Comparison of ENCODE assay signal across 22 mouse cellular contexts in the genomic region with DNA sequence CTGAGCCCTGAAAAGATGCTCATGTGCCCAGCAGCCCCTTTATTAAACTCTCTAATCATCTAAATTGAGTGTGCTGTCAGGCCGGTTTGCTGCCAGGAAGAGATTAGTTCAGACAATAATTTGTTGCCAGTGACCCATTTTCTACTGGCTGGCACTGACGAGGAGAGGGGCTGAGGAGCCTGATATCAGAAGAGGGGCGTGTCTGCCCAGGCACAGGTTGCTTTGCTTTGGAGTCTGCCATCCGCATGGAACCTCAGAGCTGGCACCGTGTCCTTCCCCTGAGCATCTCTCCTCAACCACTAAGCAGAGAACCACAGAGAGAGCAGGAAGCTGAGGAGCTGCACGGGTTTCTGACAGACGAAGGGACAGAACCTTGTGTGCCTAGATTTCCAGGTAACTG.
DNase-seq lines count a peak whose midpoint lies in the region; ATAC-seq lines count a peak whose summit lies in the region.
"Had no signal": no experiment of that assay in that cellular context is flagged by ENCODE, and none has a peak within 500 bp of the region (broad histone marks: within the 10 kb centered on the region; RNA-seq: fewer than 3 reads in every experiment).

No protein-coding gene starts in this region.

- H3K4me2 ChIP-seq in hindbrain, embryonic 12.5 days (replicated peaks): no peak overlapping the region
- H3K4me2 ChIP-seq: embryonic facial prominence, embryonic 12.5 days; forebrain, embryonic 12.5 days; hindbrain, embryonic 14.5 days; intestine, embryonic 15.5 days had no signal

- peak; percentile 40 to 48 for DNase-seq in cerebellum, postnatal 10 days
- no peak for DNase-seq in frontal cortex, postnatal 14 days (ENCODE audit: low spot score in 2 of 2)
- peak; percentile 39 for DNase-seq in brain, adult 2 months (ENCODE audit: low read depth, low spot score)
- DNase-seq in ovary, postnatal 36 days (ENCODE audit: low spot score): no peak
- DNase-seq: adrenal gland, adult 8-10 months; B cell, adult 2 months; cerebellum, adult 8-10 months; gastrocnemius, postnatal 36 days; heart, adult 18-20 months; heart, postnatal 10 days had no signal

- no peaks in the 10 kb centered on the region for H3K9me3 ChIP-seq in hindbrain, embryonic 12.5 days (replicated peaks)
- H3K9me3 ChIP-seq: embryonic facial prominence, embryonic 12.5 days; forebrain, embryonic 12.5 days; G1E; heart, embryonic 10.5 days; intestine, embryonic 15.5 days had no signal

- H3K36me3 ChIP-seq in hindbrain, embryonic 12.5 days: no peaks in the 10 kb centered on the region
- H3K36me3 ChIP-seq: embryonic facial prominence, embryonic 12.5 days; forebrain, embryonic 12.5 days; G1E; heart, embryonic 10.5 days; intestine, embryonic 15.5 days had no signal

- H3K9ac ChIP-seq in hindbrain, embryonic 12.5 days: no peak overlapping the region
- H3K9ac ChIP-seq: embryonic facial prominence, embryonic 12.5 days; forebrain, embryonic 12.5 days; hindbrain, embryonic 14.5 days; intestine, embryonic 15.5 days had no signal

- no peaks in the 10 kb centered on the region for H3K27me3 ChIP-seq in hindbrain, embryonic 12.5 days
- H3K27me3 ChIP-seq: embryonic facial prominence, embryonic 12.5 days; forebrain, embryonic 12.5 days; intestine, embryonic 15.5 days had no signal

- 77% methylated on average over 7 of the region's 7 CpGs for WGBS in hindbrain, embryonic 12.5 days

- H3K4me3 ChIP-seq in hindbrain, embryonic 12.5 days: no peak overlapping the region
- H3K4me3 ChIP-seq: embryonic facial prominence, embryonic 12.5 days; forebrain, embryonic 12.5 days; heart, embryonic 10.5 days; intestine, embryonic 15.5 days had no signal

- ATAC-seq in cerebellum, adult (ENCODE audit: insufficient number of reproducible peaks, low FRiP score, low TSS enrichment): no peak
- ATAC-seq in frontal cortex, adult (ENCODE audit: low TSS enrichment): peak; percentile 44; the same call in 1 of the 2 replicates
- ATAC-seq in megakaryocyte-erythroid progenitor cell, adult 5-6 weeks (replicated peaks; ENCODE audit: low FRiP score, low TSS enrichment, poor library complexity, severe bottlenecking): peak; percentile 84
- ATAC-seq in hindbrain, embryonic 12.5 days (ENCODE audit: low FRiP score): no peak
- ATAC-seq: CD4-positive, CD25-positive, alpha-beta regulatory T cell, adult 4 months; forebrain, embryonic 16.5 days; intestine, embryonic 15.5 days had no signal

- H3K4me1 ChIP-seq in hindbrain, embryonic 12.5 days: peaks cover 8% of the 10 kb centered on the region; the same call in 1 of the 2 replicates
- H3K4me1 ChIP-seq: embryonic facial prominence, embryonic 12.5 days; intestine, embryonic 15.5 days had no signal

- H3K27ac ChIP-seq in hindbrain, embryonic 12.5 days: no peak overlapping the region
- H3K27ac ChIP-seq: embryonic facial prominence, embryonic 12.5 days; forebrain, embryonic 12.5 days; heart, embryonic 10.5 days; hindbrain, embryonic 14.5 days; intestine, embryonic 15.5 days had no signal

Comparison
In these comparisons a context has a peak if more than half of its experiments do, and no peak if none do; other contexts are left out.
1. DNase-seq: peak in cerebellum, postnatal 10 days (2 of 2) and brain, adult 2 months (single experiment); none in frontal cortex, postnatal 14 days (0 of 2) and ovary, postnatal 36 days (single experiment).
2. ATAC-seq: peak in frontal cortex, adult (single experiment) and megakaryocyte-erythroid progenitor cell, adult 5-6 weeks (single experiment); none in cerebellum, adult (single experiment) and hindbrain, embryonic 12.5 days (single experiment).